ENCODE assay signal across 24 mouse cellular contexts in genomic region chr2:141286110-141286747, GRCm38 (mm10).
A peak's percentile ranks its signal among the peaks of the same experiment; 100 is the strongest.
DNase-seq lines count a peak whose midpoint lies in the region; ATAC-seq lines count a peak whose summit lies in the region.
"Had no signal": no experiment of that assay in that cellular context is flagged by ENCODE, and none has a peak within 500 bp of the region (broad histone marks: within the 10 kb centered on the region; RNA-seq: fewer than 3 reads in every experiment).

No protein-coding gene starts in this region.

- H3K36me3 ChIP-seq in intestine, embryonic 16.5 days (ENCODE audit: control insufficient read depth, insufficient read depth, low read length) = no peaks in the 10 kb centered on the region
- H3K36me3 ChIP-seq in liver, embryonic 13.5 days = no peaks in the 10 kb centered on the region
- H3K36me3 ChIP-seq in forebrain, embryonic 10.5 days (replicated peaks) = no peaks in the 10 kb centered on the region
- H3K36me3 ChIP-seq: embryonic facial prominence, embryonic 10.5 days; hindbrain, embryonic 12.5 days; midbrain, embryonic 10.5 days; neural tube, embryonic 15.5 days had no signal

- peak; percentile 84 for ATAC-seq in intestine, embryonic 16.5 days
- ATAC-seq in liver, embryonic 13.5 days (ENCODE audit: low read depth) = peak; percentile 93
- ATAC-seq in megakaryocyte-erythroid progenitor cell, adult 5-6 weeks (replicated peaks; ENCODE audit: low FRiP score, low TSS enrichment, poor library complexity, severe bottlenecking) = peak; percentile 77
- ATAC-seq: forebrain, postnatal 0 days had no signal

- DNase-seq in Muller cell, postnatal 12 days (ENCODE audit: inconsistent ontology term) = peak; percentile 79
- DNase-seq in liver, embryonic 13.5 days = no peak
- no peak for DNase-seq in heart, postnatal 25 days (ENCODE audit: low spot score)
- DNase-seq in urinary bladder, postnatal 25 days (ENCODE audit: low spot score) = no peak
- no peak for DNase-seq in heart, postnatal 36 days
- DNase-seq in forebrain, embryonic 10.5 days (ENCODE audit: extremely low spot score, low spot score) = no peak
- DNase-seq: adrenal gland, postnatal 25 days; cerebellum, adult 11 months; cerebellum, adult 9-11 months; forebrain, postnatal 0 days; heart, postnatal 10 days; kidney, adult 9 months; kidney, postnatal 14 days; lung, postnatal 4 days; right cerebral cortex, adult 18-20 months; right cerebral cortex, postnatal 4 days had no signal

- H3K4me3 ChIP-seq in intestine, embryonic 16.5 days (ENCODE audit: low read length) = peak overlapping the region; percentile 21; the same call in 1 of the 2 replicates
- no peak overlapping the region for H3K4me3 ChIP-seq in liver, embryonic 13.5 days (replicated peaks)
- H3K4me3 ChIP-seq in forebrain, embryonic 10.5 days = no peak overlapping the region
- H3K4me3 ChIP-seq: embryonic facial prominence, embryonic 10.5 days; hindbrain, embryonic 12.5 days; layer of hippocampus, adult 2 months; midbrain, embryonic 10.5 days; neural tube, embryonic 15.5 days had no signal

- H3K4me2 ChIP-seq in intestine, embryonic 16.5 days (ENCODE audit: low read depth, low read length) = peak overlapping the region; percentile 22; the same call in 1 of the 2 replicates
- peak overlapping the region; percentile 41 for H3K4me2 ChIP-seq in liver, embryonic 13.5 days
- H3K4me2 ChIP-seq: heart, embryonic 11.5 days; hindbrain, embryonic 12.5 days; neural tube, embryonic 15.5 days had no signal

- H3K4me1 ChIP-seq in intestine, embryonic 16.5 days (ENCODE audit: control insufficient read depth, insufficient read depth, low read length) = peaks cover 11% of the 10 kb centered on the region
- H3K4me1 ChIP-seq in liver, embryonic 13.5 days (replicated peaks) = no peaks in the 10 kb centered on the region; the same call in none of the 2 replicates
- peaks cover 18% of the 10 kb centered on the region for H3K4me1 ChIP-seq in forebrain, embryonic 10.5 days
- H3K4me1 ChIP-seq: hindbrain, embryonic 12.5 days; neural tube, embryonic 15.5 days had no signal

- no peak overlapping the region for H3K9ac ChIP-seq in intestine, embryonic 16.5 days (ENCODE audit: low read depth, low read length)
- no peak overlapping the region for H3K9ac ChIP-seq in liver, embryonic 13.5 days
- H3K9ac ChIP-seq: forebrain, postnatal 0 days; hindbrain, embryonic 12.5 days; neural tube, embryonic 15.5 days had no signal

- no peaks in the 10 kb centered on the region for H3K9me3 ChIP-seq in intestine, embryonic 16.5 days (ENCODE audit: control insufficient read depth, low read length)
- H3K9me3 ChIP-seq in liver, embryonic 13.5 days (replicated peaks) = no peaks in the 10 kb centered on the region
- no peaks in the 10 kb centered on the region for H3K9me3 ChIP-seq in forebrain, embryonic 10.5 days
- H3K9me3 ChIP-seq: embryonic facial prominence, embryonic 10.5 days; hindbrain, embryonic 12.5 days; midbrain, embryonic 10.5 days; neural tube, embryonic 15.5 days had no signal

- peak overlapping the region; percentile 82 for H3K27ac ChIP-seq in intestine, embryonic 16.5 days (ENCODE audit: low read length)
- H3K27ac ChIP-seq in liver, embryonic 13.5 days = no peak overlapping the region
- H3K27ac ChIP-seq in forebrain, embryonic 10.5 days = no peak overlapping the region
- H3K27ac ChIP-seq: embryonic facial prominence, embryonic 10.5 days; hindbrain, embryonic 12.5 days; layer of hippocampus, adult 2 months; midbrain, embryonic 10.5 days; neural tube, embryonic 15.5 days had no signal

- H3K27me3 ChIP-seq in intestine, embryonic 16.5 days (replicated peaks; ENCODE audit: control insufficient read depth, insufficient read depth, low read length) = no peaks in the 10 kb centered on the region
- no peaks in the 10 kb centered on the region for H3K27me3 ChIP-seq in liver, embryonic 13.5 days
- H3K27me3 ChIP-seq in forebrain, embryonic 10.5 days (ENCODE audit: poor library complexity, severe bottlenecking) = no peaks in the 10 kb centered on the region; the same call in 1 of the 2 replicates
- H3K27me3 ChIP-seq: hindbrain, embryonic 12.5 days; neural tube, embryonic 15.5 days had no signal

- 37% methylated on average over 7 of the region's 7 CpGs for WGBS in intestine, embryonic 16.5 days
- 33% methylated on average over 7 of the region's 7 CpGs for WGBS in liver, embryonic 13.5 days (ENCODE audit: insufficient replicate concordance)
- 79% methylated on average over 7 of the region's 7 CpGs for WGBS in forebrain, embryonic 10.5 days

- intact Hi-C loops in heart, postnatal 25 days (cut with DNase I) = no loop called here
- intact Hi-C loops in heart, postnatal 36 days (cut with DNase I) = no loop called here
